Mouse (Mus musculus) liver, embryonic 16.5 days (tissue): ENCODE measurements around the gene H2-Eb1. TPM values are rescaled to one million over a fixed set of nuclear protein-coding genes. Genes with fewer than 3 reads are reported as not detected.

Experiments
- ATAC-seq: fragments of 200-750 bp; cut with Nextera tagmentation; 2 replicates; pipeline ENCODE4 v1.8.0; 2017; ENCODE audit warnings: low read depth, mild to moderate bottlenecking, moderate number of reproducible peaks, moderate library complexity
- H3K27ac ChIP-seq: fragments of 300-500 bp; sonication (generic); 2 replicates; pipeline ENCODE4 v1.5.1; 2014; ENCODE audit warnings: mild to moderate bottlenecking, low read length
- H3K27me3 ChIP-seq: fragments of 300-500 bp; sonication (generic); 2 replicates; pipeline ENCODE4 v1.6.1; 2014; ENCODE audit warnings: low read depth, low read length, mixed read lengths; ENCODE audit not compliant: control insufficient read depth, insufficient read depth
- H3K36me3 ChIP-seq: fragments of 300-500 bp; sonication (generic); 2 replicates; pipeline ENCODE4 v1.6.1; 2014; ENCODE audit warnings: mild to moderate bottlenecking; ENCODE audit not compliant: control insufficient read depth, insufficient read depth
- H3K4me1 ChIP-seq: fragments of 300-500 bp; sonication (generic); 2 replicates; pipeline ENCODE4 v1.6.1; 2014; ENCODE audit warnings: low read depth, low read length, mixed read lengths; ENCODE audit not compliant: control insufficient read depth
- H3K4me2 ChIP-seq: fragments of 300-500 bp; sonication (generic); 2 replicates; pipeline ENCODE4 v1.6.1; 2014; ENCODE audit warnings: low read depth, low read length, mixed read lengths
- H3K4me3 ChIP-seq: fragments of 300-500 bp; sonication (generic); 2 replicates; pipeline ENCODE4 v1.5.1; 2014; ENCODE audit warnings: low read depth, mild to moderate bottlenecking, low read length
- H3K9ac ChIP-seq: fragments of 300-500 bp; sonication (generic); 2 replicates; pipeline ENCODE4 v1.6.1; 2014; ENCODE audit warnings: low read depth, low read length
- H3K9me3 ChIP-seq: fragments of 300-500 bp; sonication (generic); replicated peaks from 2 replicates; pipeline ENCODE4 v1.6.1; 2016; ENCODE audit warnings: low read length; ENCODE audit not compliant: control insufficient read depth
- WGBS: fragments of 180-500 bp; shearing (Covaris S2); extraction: QIAGEN DNeasy Blood & Tissue Kit; methylation state at CpG from one replicate; pipeline ENCODE4 v1.1.7; 2014; ENCODE audit not compliant: insufficient replicate concordance; 5-methylcytosine and 5-hydroxymethylcytosine counted together
- polyA plus RNA-seq: library from polyadenylated mRNA; unstranded; fragments of >200 nt; fragmentation: Nextera tagmentation; extraction: Ambion mirVana; gene quantifications from 2 replicates; pipeline ENCODE4 v1.2.1, GENCODE M21; 2015

Gene H2-Eb1
- polyA plus RNA-seq, 1 experiment from 2014 or later, result 3.2 TPM

DNA sequence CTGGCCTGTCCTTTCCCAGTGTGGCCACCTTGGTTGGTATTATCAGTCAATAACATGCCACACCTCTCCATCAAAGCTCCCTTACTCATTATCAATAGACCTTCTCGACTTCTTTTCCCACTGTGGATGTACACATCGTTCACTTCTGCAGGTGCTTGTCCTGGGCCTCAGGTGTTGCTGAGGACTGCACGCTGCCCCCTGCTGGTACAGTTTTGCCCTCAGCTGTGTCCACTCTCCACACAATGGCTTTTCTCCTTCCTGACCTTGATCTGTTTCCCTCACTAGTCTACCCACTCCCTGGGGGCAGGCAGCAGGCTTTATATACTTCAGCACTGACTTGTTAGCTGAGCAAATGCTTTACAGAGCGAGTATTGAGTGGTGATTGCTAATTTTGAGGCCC lies 19.8 kb upstream of the H2-Eb1 start:
- H3K9me3 ChIP-seq, result no peaks in the 10 kb centered on the region
- no peaks in the 10 kb centered on the region for H3K4me1 ChIP-seq
- no peak overlapping the region for H3K4me3 ChIP-seq
- no peak overlapping the region for H3K9ac ChIP-seq
- H3K4me2 ChIP-seq, result no peak overlapping the region
- H3K27me3 ChIP-seq, result no peaks in the 10 kb centered on the region
- H3K27ac ChIP-seq, result no peak overlapping the region
- H3K36me3 ChIP-seq, result no peaks in the 10 kb centered on the region
- no peak for ATAC-seq
- WGBS, result 28% methylated on average over 4 of the region's 4 CpGs

DNA sequence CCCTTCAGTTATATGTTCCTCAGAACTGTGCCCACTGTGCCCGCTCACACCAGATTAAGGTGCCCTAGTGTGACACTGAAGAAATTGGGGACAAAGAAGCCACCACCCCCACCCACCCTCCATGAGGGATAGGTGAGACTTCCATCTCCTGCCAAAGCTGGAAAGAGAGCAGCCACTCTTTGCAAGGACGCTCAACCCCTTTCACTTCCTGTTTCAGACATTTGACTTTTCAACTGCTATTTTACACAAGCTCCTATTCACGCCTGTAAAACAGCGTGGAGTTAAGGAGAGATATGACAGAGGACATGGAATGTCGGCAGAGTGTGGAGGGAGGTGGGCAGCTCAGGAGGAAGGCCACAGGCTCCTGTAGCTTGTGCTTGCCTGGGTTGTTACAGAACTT lies 19.2 kb upstream of the H2-Eb1 start:
- H3K9ac ChIP-seq, result no peak overlapping the region
- no peaks in the 10 kb centered on the region for H3K9me3 ChIP-seq
- no peak overlapping the region for H3K4me2 ChIP-seq
- 42% methylated on average over 5 of the region's 5 CpGs for WGBS
- H3K4me1 ChIP-seq, result no peaks in the 10 kb centered on the region
- H3K36me3 ChIP-seq, result no peaks in the 10 kb centered on the region
- H3K4me3 ChIP-seq, result no peak overlapping the region
- no peaks in the 10 kb centered on the region for H3K27me3 ChIP-seq
- no peak overlapping the region for H3K27ac ChIP-seq
- ATAC-seq, result no peak

DNA sequence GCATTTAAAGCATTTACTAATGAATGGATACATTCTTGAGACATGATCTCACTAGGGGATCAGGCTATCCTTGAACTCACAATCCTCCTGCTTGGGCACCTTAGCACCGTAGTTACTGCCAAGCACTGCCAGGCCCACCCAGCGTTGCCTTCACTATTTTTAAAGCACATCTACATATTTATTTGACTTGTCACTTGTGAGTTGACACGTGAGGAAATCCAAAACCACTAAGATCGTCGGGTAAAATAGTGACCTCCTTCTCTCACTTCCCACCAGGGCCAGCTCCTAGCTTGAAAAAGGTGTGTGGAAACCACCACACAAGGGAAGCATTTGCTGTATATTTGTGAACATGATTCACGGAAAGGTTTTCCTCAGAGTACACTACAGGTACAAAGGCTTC lies 18.7 kb upstream of the H2-Eb1 start:
- H3K9me3 ChIP-seq, result no peaks in the 10 kb centered on the region
- H3K4me2 ChIP-seq, result no peak overlapping the region
- no peaks in the 10 kb centered on the region for H3K4me1 ChIP-seq
- no peak overlapping the region for H3K9ac ChIP-seq
- H3K27me3 ChIP-seq, result no peaks in the 10 kb centered on the region
- 30% methylated on average over 6 of the region's 6 CpGs for WGBS
- H3K4me3 ChIP-seq, result no peak overlapping the region
- no peak for ATAC-seq
- no peaks in the 10 kb centered on the region for H3K36me3 ChIP-seq
- H3K27ac ChIP-seq, result no peak overlapping the region

DNA sequence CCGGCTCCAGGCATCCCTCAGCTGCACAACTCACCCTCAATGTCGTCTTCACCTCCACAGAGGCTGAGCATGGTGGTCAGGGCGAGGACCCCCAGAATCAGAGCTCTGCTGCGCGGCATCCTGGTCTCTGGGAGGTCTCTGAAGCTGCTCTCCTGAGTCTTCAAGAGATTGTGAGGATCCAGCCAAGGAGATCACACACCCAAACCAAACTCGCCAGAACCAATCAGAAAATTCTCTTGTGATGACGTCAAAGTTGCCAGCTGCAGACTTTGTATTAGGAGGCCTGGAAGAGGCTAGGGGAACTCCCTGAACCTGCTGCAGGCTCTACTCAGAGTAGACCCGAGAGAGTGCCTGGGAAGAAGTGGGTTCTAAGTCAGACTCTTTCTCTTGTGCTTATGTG lies 18.0 kb upstream of the H2-Eb1 start, which contains the start of gene H2-Aa:
TSS of gene H2-Aa (minus strand) at position 176 of the 400 bp plus-strand sequence.
- no peak within 1 kb of the TSS for H3K4me2 ChIP-seq
- 0 out of 2 replicates have a peak, but pooled peaks have one; percentile 41 for ATAC-seq
- H3K27me3 ChIP-seq, result no peaks in the 10 kb centered on the region
- H3K36me3 ChIP-seq, result no peaks in the 10 kb centered on the region
- H3K9ac ChIP-seq, result no peak within 1 kb of the TSS
- 11% methylated on average over 8 of the region's 8 CpGs for WGBS
- H3K4me1 ChIP-seq, result no peaks in the 10 kb centered on the region
- H3K4me3 ChIP-seq, result no peak within 1 kb of the TSS
- H3K9me3 ChIP-seq, result no peaks in the 10 kb centered on the region; the same call in 1 of the 2 replicates
- H3K27ac ChIP-seq, result no peak within 1 kb of the TSS

DNA sequence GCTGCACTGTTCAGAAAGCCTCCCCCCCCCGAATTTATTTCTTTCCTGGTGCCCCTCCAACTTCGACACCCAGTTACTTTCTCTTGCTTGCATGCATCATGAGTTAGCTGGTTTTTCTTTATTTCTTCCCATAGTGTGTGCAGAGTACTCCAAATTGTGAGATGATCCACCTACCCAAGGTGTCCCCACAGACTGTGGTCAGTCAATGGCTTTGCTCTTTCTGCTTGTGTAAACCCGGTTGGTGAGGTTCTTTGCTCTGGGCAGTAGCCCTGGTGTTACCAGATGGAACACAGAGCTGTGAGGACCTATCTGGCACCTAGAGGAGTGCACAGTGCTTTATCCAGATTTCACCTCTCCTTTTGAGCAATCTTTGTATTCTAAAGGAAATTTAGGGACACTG lies 17.5 kb upstream of the H2-Eb1 start:
- Histone ChIP-seq H3K4me1 (no peaks in the 10 kb centered on the region), H3K9ac (no peak overlapping the region), H3K36me3 (no peaks in the 10 kb centered on the region), H3K9me3 (no peaks in the 10 kb centered on the region; the same call in 1 of the 2 replicates), H3K4me2 (no peak overlapping the region), H3K27me3 (no peaks in the 10 kb centered on the region), H3K4me3 (no peak overlapping the region), H3K27ac (no peak overlapping the region)
- no peak for ATAC-seq
- WGBS, result 40% methylated on average over 3 of the region's 3 CpGs

DNA sequence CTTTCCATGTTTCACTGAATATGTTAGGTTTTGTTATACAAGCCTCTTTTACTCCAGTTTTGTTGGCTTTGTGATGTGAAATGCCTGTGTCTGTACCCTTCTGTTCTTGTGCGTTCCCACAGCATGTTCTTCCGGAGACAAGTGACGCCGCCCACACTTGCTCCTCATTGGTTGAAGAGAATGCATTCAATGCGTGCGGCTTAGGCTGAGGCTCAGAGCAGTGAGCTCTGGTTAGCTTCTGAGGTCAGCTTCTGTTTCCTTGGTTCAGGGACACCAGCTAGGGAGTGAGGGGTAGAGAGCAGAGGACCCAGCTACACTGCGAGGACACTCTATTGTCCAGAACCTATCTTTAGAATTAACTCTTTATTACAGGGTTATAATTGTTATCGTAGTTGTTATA lies 14.1 kb upstream of the H2-Eb1 start:
- no peak overlapping the region for H3K27ac ChIP-seq
- no peaks in the 10 kb centered on the region for H3K4me1 ChIP-seq
- H3K9ac ChIP-seq, result no peak overlapping the region
- no peak overlapping the region for H3K4me3 ChIP-seq
- no peaks in the 10 kb centered on the region for H3K36me3 ChIP-seq
- WGBS, result 19% methylated on average over 8 of the region's 8 CpGs
- no peak overlapping the region for H3K4me2 ChIP-seq
- H3K27me3 ChIP-seq, result no peaks in the 10 kb centered on the region
- peak; percentile 37; the same call in 1 of the 2 replicates for ATAC-seq
- no peaks in the 10 kb centered on the region; the same call in 1 of the 2 replicates for H3K9me3 ChIP-seq

DNA sequence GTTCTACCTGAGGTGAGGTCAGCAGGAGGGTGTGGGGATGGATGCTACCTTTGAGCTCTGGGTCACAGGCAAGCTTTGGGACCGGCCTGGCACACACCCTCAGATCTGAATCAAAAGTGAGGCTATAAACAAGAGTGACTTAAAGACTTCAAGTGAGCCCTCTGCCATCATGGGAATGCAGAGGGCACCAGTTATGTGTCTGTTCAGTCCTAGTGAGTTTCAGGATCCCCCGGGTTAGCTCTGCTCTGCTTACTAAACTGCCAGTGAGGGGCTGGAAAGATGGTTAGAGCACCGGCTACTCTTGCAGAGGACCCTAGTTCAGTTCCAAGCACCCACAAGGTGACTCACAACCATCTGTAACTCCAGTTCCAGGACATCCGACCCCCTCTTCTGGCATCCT lies 13.1 kb upstream of the H2-Eb1 start:
- H3K36me3 ChIP-seq, result no peaks in the 10 kb centered on the region
- H3K4me2 ChIP-seq, result no peak overlapping the region
- H3K4me3 ChIP-seq, result no peak overlapping the region
- no peaks in the 10 kb centered on the region; the same call in 1 of the 2 replicates for H3K27me3 ChIP-seq
- H3K9me3 ChIP-seq, result no peaks in the 10 kb centered on the region; the same call in 1 of the 2 replicates
- no peak overlapping the region for H3K27ac ChIP-seq
- 54% methylated on average over 4 of the region's 4 CpGs for WGBS
- no peak overlapping the region for H3K9ac ChIP-seq
- no peaks in the 10 kb centered on the region for H3K4me1 ChIP-seq
- ATAC-seq, result no peak

DNA sequence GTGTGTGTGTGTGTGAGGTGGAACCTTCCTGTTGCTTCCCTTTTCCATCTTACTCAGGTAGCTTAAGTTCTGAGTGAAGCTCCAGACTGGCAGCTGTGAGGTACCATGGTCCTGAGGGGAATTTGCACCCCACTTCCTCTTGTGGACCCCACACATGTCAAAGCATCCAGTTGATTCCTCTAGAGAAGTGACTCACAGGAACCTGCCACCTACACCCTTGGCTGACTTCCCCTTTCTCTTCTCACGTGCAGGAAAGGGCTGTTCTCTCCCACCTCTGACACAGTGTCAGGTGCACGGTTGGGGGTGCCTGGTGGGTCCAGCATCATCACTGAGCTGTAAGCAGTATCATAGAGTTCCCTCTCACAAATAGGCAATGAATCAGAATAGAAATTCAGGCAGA lies 12.1 kb upstream of the H2-Eb1 start:
- Histone ChIP-seq H3K9ac (no peak overlapping the region), H3K9me3 (no peaks in the 10 kb centered on the region; the same call in 1 of the 2 replicates), H3K27ac (no peak overlapping the region), H3K4me2 (no peak overlapping the region), H3K36me3 (no peaks in the 10 kb centered on the region), H3K4me3 (no peak overlapping the region), H3K27me3 (no peaks in the 10 kb centered on the region; the same call in 1 of the 2 replicates), H3K4me1 (no peaks in the 10 kb centered on the region)
- ATAC-seq, result no peak
- WGBS, result 9% methylated on average over 2 of the region's 2 CpGs

DNA sequence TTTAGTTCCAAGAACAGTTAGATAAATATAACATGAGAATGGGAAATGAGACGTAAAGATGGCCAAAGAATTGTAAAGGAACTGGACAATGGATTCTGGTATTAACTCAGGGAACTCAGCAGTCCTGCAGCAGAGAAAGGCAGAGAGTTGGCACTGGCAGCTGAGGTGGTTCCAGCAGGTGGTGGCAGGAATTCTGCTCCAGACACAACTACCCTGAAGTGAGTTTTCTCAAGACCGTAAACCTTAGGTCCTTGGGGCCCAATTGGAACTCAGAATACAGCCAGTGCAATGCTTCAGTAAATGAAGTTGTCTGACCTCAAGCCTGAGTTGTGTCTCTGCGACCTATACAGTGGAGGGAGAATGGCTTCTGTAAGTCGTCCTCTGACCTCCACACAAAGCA lies 11.4 kb upstream of the H2-Eb1 start:
- Histone ChIP-seq H3K27ac (no peak overlapping the region), H3K4me3 (no peak overlapping the region), H3K9ac (no peak overlapping the region), H3K27me3 (no peaks in the 10 kb centered on the region; the same call in 1 of the 2 replicates), H3K4me1 (no peaks in the 10 kb centered on the region), H3K36me3 (no peaks in the 10 kb centered on the region), H3K9me3 (no peaks in the 10 kb centered on the region; the same call in 1 of the 2 replicates), H3K4me2 (no peak overlapping the region)
- WGBS, result 56% methylated on average over 4 of the region's 4 CpGs
- ATAC-seq, result no peak
